Mouse (Mus musculus): Measurements from ENCODE around the gene Olfr726. TPM values are rescaled to one million over a fixed set of nuclear protein-coding genes. Genes with fewer than 3 reads are reported as not detected.
A peak's percentile ranks its signal among the peaks of the same experiment; 100 is the strongest.

Olfr726 gene
- not detected in 2 replicates for polyA plus RNA-seq (2015; fragmentation: Nextera tagmentation; extraction: Ambion mirVana)

- ATAC-seq (ENCODE audit: insufficient number of reproducible peaks, low FRiP score, low TSS enrichment, low read depth) = no peak
- no peaks in the 10 kb centered on the region for H3K27me3 ChIP-seq
- no peaks in the 10 kb centered on the region for H3K36me3 ChIP-seq
- no peak within 1 kb of the TSS for H3K27ac ChIP-seq
- H3K9ac ChIP-seq = no peak within 1 kb of the TSS
- WGBS = 69% methylated on average over 1 of the region's 1 CpGs
- no peaks in the 10 kb centered on the region for H3K4me1 ChIP-seq
- H3K9me3 ChIP-seq = no peaks in the 10 kb centered on the region
- no peak within 1 kb of the TSS for H3K4me3 ChIP-seq
- H3K4me2 ChIP-seq = no peak within 1 kb of the TSS
Measured at GRCm38 (mm10) chr14:50090853-50091252, at the start of gene Olfr726. Olfr726 (minus strand) TSS chr14:50090953.

GRCm38 (mm10) chr14:50122886-50123285 lies 32.1 kb upstream of the Olfr726 start, which contains the start of gene Olfr727:
Olfr727 (plus strand) TSS chr14:50123186.
- H3K9ac ChIP-seq = no peak within 1 kb of the TSS
- no peak within 1 kb of the TSS for H3K4me3 ChIP-seq
- H3K36me3 ChIP-seq = no peaks in the 10 kb centered on the region
- WGBS = 79% methylated on average over 1 of the region's 1 CpGs
- no peak for ATAC-seq (ENCODE audit: insufficient number of reproducible peaks, low FRiP score, low TSS enrichment, low read depth)
- H3K9me3 ChIP-seq = no peaks in the 10 kb centered on the region
- H3K4me2 ChIP-seq = no peak within 1 kb of the TSS
- H3K27me3 ChIP-seq = no peaks in the 10 kb centered on the region
- no peaks in the 10 kb centered on the region for H3K4me1 ChIP-seq
- H3K27ac ChIP-seq = no peak within 1 kb of the TSS

- H3K27me3 ChIP-seq = no peaks in the 10 kb centered on the region
- H3K4me2 ChIP-seq = peak overlapping the region; percentile 71
- peaks cover 5% of the 10 kb centered on the region; the same call in 1 of the 2 replicates for H3K4me1 ChIP-seq
- WGBS = under 1% methylated on average over 4 of the region's 4 CpGs
- H3K9ac ChIP-seq = no peak overlapping the region
- peak overlapping the region; percentile 74 for H3K4me3 ChIP-seq
- no peaks in the 10 kb centered on the region for H3K9me3 ChIP-seq
- no peak for ATAC-seq (ENCODE audit: insufficient number of reproducible peaks, low FRiP score, low TSS enrichment, low read depth)
- H3K27ac ChIP-seq = peak overlapping the region; percentile 90
- H3K36me3 ChIP-seq = 0 out of 2 replicates have a peak, but pooled peaks cover 3% of the 10 kb centered on the region
Measured at GRCm38 (mm10) chr14:50062733-50063104, 28.0 kb downstream of the Olfr726 start.

- H3K4me2 ChIP-seq = peak overlapping the region; percentile 71
- H3K9me3 ChIP-seq = no peaks in the 10 kb centered on the region
- H3K4me3 ChIP-seq = peak overlapping the region; percentile 74
- peaks cover 5% of the 10 kb centered on the region; the same call in 1 of the 2 replicates for H3K4me1 ChIP-seq
- peak overlapping the region; percentile 90 for H3K27ac ChIP-seq
- no peaks in the 10 kb centered on the region for H3K36me3 ChIP-seq
- H3K9ac ChIP-seq = peak overlapping the region; percentile 54
- 2% methylated on average over 52 of the region's 52 CpGs for WGBS
- ATAC-seq (ENCODE audit: insufficient number of reproducible peaks, low FRiP score, low TSS enrichment, low read depth) = peak; percentile 90
- H3K27me3 ChIP-seq = no peaks in the 10 kb centered on the region
Measured at GRCm38 (mm10) chr14:50061955-50062732, 28.6 kb downstream of the Olfr726 start.

GRCm38 (mm10) chr14:50061590-50061954 lies 29.2 kb downstream of the Olfr726 start:
- peak overlapping the region; percentile 54 for H3K9ac ChIP-seq
- peak overlapping the region; percentile 71 for H3K4me2 ChIP-seq
- peak; percentile 38; the same call in 1 of the 2 replicates for ATAC-seq (ENCODE audit: insufficient number of reproducible peaks, low FRiP score, low TSS enrichment, low read depth)
- no peaks in the 10 kb centered on the region for H3K9me3 ChIP-seq
- under 1% methylated on average over 13 of the region's 13 CpGs for WGBS
- no peaks in the 10 kb centered on the region for H3K27me3 ChIP-seq
- peaks cover 5% of the 10 kb centered on the region; the same call in 1 of the 2 replicates for H3K4me1 ChIP-seq
- peak overlapping the region; percentile 90 for H3K27ac ChIP-seq
- peak overlapping the region; percentile 74 for H3K4me3 ChIP-seq
- no peaks in the 10 kb centered on the region for H3K36me3 ChIP-seq

GRCm38 (mm10) chr14:50061179-50061578 lies 29.6 kb downstream of the Olfr726 start:
- WGBS = 11% methylated on average over 11 of the region's 11 CpGs
- H3K36me3 ChIP-seq = no peaks in the 10 kb centered on the region
- peak overlapping the region; percentile 71 for H3K4me2 ChIP-seq
- peaks cover 5% of the 10 kb centered on the region; the same call in 1 of the 2 replicates for H3K4me1 ChIP-seq
- no peaks in the 10 kb centered on the region for H3K27me3 ChIP-seq
- ATAC-seq (ENCODE audit: insufficient number of reproducible peaks, low FRiP score, low TSS enrichment, low read depth) = no peak
- peak overlapping the region; percentile 90 for H3K27ac ChIP-seq
- H3K9me3 ChIP-seq = no peaks in the 10 kb centered on the region
- 0 out of 2 replicates have a peak overlapping the region, but pooled peaks have one; percentile 54 for H3K9ac ChIP-seq
- peak overlapping the region; percentile 74 for H3K4me3 ChIP-seq

- no peaks in the 10 kb centered on the region for H3K9me3 ChIP-seq
- no peak within 1 kb of the TSS for H3K9ac ChIP-seq
- ATAC-seq (ENCODE audit: insufficient number of reproducible peaks, low FRiP score, low TSS enrichment, low read depth) = no peak
- H3K27me3 ChIP-seq = no peaks in the 10 kb centered on the region
- H3K4me3 ChIP-seq = no peak within 1 kb of the TSS
- H3K27ac ChIP-seq = no peak within 1 kb of the TSS
- H3K4me2 ChIP-seq = no peak within 1 kb of the TSS
- H3K4me1 ChIP-seq = no peaks in the 10 kb centered on the region
- no peaks in the 10 kb centered on the region for H3K36me3 ChIP-seq
Measured at GRCm38 (mm10) chr14:50040275-50040674, 50.5 kb downstream of the Olfr726 start, which contains the start of gene Olfr725. Olfr725 (minus strand) TSS chr14:50040375.

Other genes starting within 250 kb of the Olfr726 start
- gene Olfr722, start 189.0 kb downstream of the Olfr726 start, polyA plus RNA-seq (2015; fragmentation: Nextera tagmentation; extraction: Ambion mirVana) = not detected in 2 replicates
- not detected in 2 replicates for gene Olfr723, start 159.2 kb downstream of the Olfr726 start, polyA plus RNA-seq (2015; fragmentation: Nextera tagmentation; extraction: Ambion mirVana)
- gene Olfr724, start 127.7 kb downstream of the Olfr726 start, polyA plus RNA-seq (2015; fragmentation: Nextera tagmentation; extraction: Ambion mirVana) = not detected in 2 replicates
- gene Olfr725, start 50.6 kb downstream of the Olfr726 start, polyA plus RNA-seq (2015; fragmentation: Nextera tagmentation; extraction: Ambion mirVana) = not detected in 2 replicates
- gene Olfr727, start 32.2 kb upstream of the Olfr726 start, polyA plus RNA-seq (2015; fragmentation: Nextera tagmentation; extraction: Ambion mirVana) = not detected in 2 replicates
- gene Olfr728, start 51.7 kb upstream of the Olfr726 start, polyA plus RNA-seq (2015; fragmentation: Nextera tagmentation; extraction: Ambion mirVana) = not detected in 2 replicates
- not detected in 2 replicates for gene Olfr729, start 62.0 kb upstream of the Olfr726 start, polyA plus RNA-seq (2015; fragmentation: Nextera tagmentation; extraction: Ambion mirVana)
- gene Olfr730, start 97.2 kb upstream of the Olfr726 start, polyA plus RNA-seq (2015; fragmentation: Nextera tagmentation; extraction: Ambion mirVana) = not detected in 2 replicates
- gene Olfr731, start 150.9 kb upstream of the Olfr726 start, polyA plus RNA-seq (2015; fragmentation: Nextera tagmentation; extraction: Ambion mirVana) = not detected in 2 replicates
- gene Olfr732, start 193.3 kb upstream of the Olfr726 start, polyA plus RNA-seq (2015; fragmentation: Nextera tagmentation; extraction: Ambion mirVana) = not detected in 2 replicates
- not detected in 2 replicates for gene Olfr733, start 210.6 kb upstream of the Olfr726 start, polyA plus RNA-seq (2015; fragmentation: Nextera tagmentation; extraction: Ambion mirVana)
- gene Olfr734, start 235.8 kb upstream of the Olfr726 start, polyA plus RNA-seq (2015; fragmentation: Nextera tagmentation; extraction: Ambion mirVana) = not detected in 2 replicates